Mouse (Mus musculus) intestine, embryonic 15.5 days (tissue): ENCODE measurements around the gene Fkbp5. TPM values are rescaled to one million over a fixed set of nuclear protein-coding genes. Genes with fewer than 3 reads are reported as not detected.
"Not testable (repeated sequence)": the region's sequence is repeated elsewhere in the genome, so short reads cannot be mapped to it uniquely, and the experiment has no call there.

Experiments used
- ATAC-seq: fragments of 200-750 bp; cut with Nextera tagmentation; 2 replicates; pipeline ENCODE4 v1.8.0; 2017; ENCODE audit warnings: moderate TSS enrichment, moderate library complexity
- H3K27ac ChIP-seq: fragments of 300-500 bp; sonication (generic); 2 replicates; pipeline ENCODE4 v1.5.1; 2015; ENCODE audit warnings: mild to moderate bottlenecking, inconsistent platforms
- H3K27me3 ChIP-seq: fragments of 300-500 bp; sonication (generic); replicated peaks from 2 replicates; pipeline ENCODE4 v1.6.1; 2015; ENCODE audit warnings: inconsistent platforms
- H3K36me3 ChIP-seq: fragments of 300-500 bp; sonication (generic); 2 replicates; pipeline ENCODE4 v1.6.1; 2015; ENCODE audit warnings: inconsistent platforms
- H3K4me1 ChIP-seq: fragments of 300-500 bp; sonication (generic); replicated peaks from 2 replicates; pipeline ENCODE4 v1.6.1; 2015; ENCODE audit warnings: inconsistent platforms
- H3K4me2 ChIP-seq: fragments of 300-500 bp; sonication (generic); replicated peaks from 2 replicates; pipeline ENCODE4 v1.6.1; 2015; ENCODE audit warnings: mild to moderate bottlenecking, inconsistent platforms
- H3K4me3 ChIP-seq: fragments of 300-500 bp; sonication (generic); replicated peaks from 2 replicates; pipeline ENCODE4 v1.5.1; 2015; ENCODE audit warnings: inconsistent platforms
- H3K9ac ChIP-seq: fragments of 300-500 bp; sonication (generic); 2 replicates; pipeline ENCODE4 v1.6.1; 2015; ENCODE audit warnings: inconsistent platforms
- H3K9me3 ChIP-seq: fragments of 300-500 bp; sonication (generic); 2 replicates; pipeline ENCODE4 v1.6.1; 2016; ENCODE audit warnings: inconsistent platforms
- WGBS: fragments of 180-500 bp; shearing (Covaris S2); methylation state at CpG from one replicate; pipeline ENCODE4 v1.1.7; 2015; 5-methylcytosine and 5-hydroxymethylcytosine counted together
- polyA plus RNA-seq: library from polyadenylated mRNA; unstranded; fragments of >200 nt; fragmentation: Nextera tagmentation; extraction: Ambion mirVana; gene quantifications from 2 replicates; pipeline ENCODE4 v1.2.1, GENCODE M21; 2015

Fkbp5 gene
- polyA plus RNA-seq, 1 experiment from 2014 or later, result 25.9 TPM

GRCm38 (mm10) chr17:28373821-28374220, 143.5 kb downstream of the Fkbp5 start:
- Histone ChIP-seq H3K4me2 (no peak overlapping the region), H3K9me3 (no peaks in the 10 kb centered on the region), H3K27ac (no peak overlapping the region), H3K4me1 (peaks cover 11% of the 10 kb centered on the region; the same call in 1 of the 2 replicates), H3K27me3 (peaks cover 19% of the 10 kb centered on the region; the same call in 1 of the 2 replicates), H3K9ac (no peak overlapping the region), H3K36me3 (no peaks in the 10 kb centered on the region), H3K4me3 (no peak overlapping the region)
- peak; percentile 48 for ATAC-seq
- 20% methylated on average over 10 of the region's 10 CpGs for WGBS

- Histone ChIP-seq H3K27me3 (peaks cover 19% of the 10 kb centered on the region; the same call in 1 of the 2 replicates), H3K4me2 (no peak overlapping the region), H3K4me1 (peaks cover 11% of the 10 kb centered on the region; the same call in 1 of the 2 replicates), H3K36me3 (no peaks in the 10 kb centered on the region), H3K4me3 (no peak overlapping the region), H3K9ac (no peak overlapping the region), H3K27ac (no peak overlapping the region), H3K9me3 (no peaks in the 10 kb centered on the region)
- ATAC-seq, result no peak
- WGBS, result 79% methylated on average over 1 of the region's 1 CpGs
Measured at GRCm38 (mm10) chr17:28371941-28372340, 145.4 kb downstream of the Fkbp5 start.

- no peak for ATAC-seq
- no peaks in the 10 kb centered on the region for H3K9me3 ChIP-seq
- H3K4me3 ChIP-seq, result no peak overlapping the region
- H3K9ac ChIP-seq, result no peak overlapping the region
- no peak overlapping the region for H3K4me2 ChIP-seq
- no peak overlapping the region for H3K27ac ChIP-seq
- WGBS, result 51% methylated on average over 2 of the region's 2 CpGs
- no peaks in the 10 kb centered on the region for H3K36me3 ChIP-seq
- H3K27me3 ChIP-seq, result peaks cover 17% of the 10 kb centered on the region; the same call in 1 of the 2 replicates
- H3K4me1 ChIP-seq, result peaks cover 11% of the 10 kb centered on the region; the same call in 1 of the 2 replicates
Measured at GRCm38 (mm10) chr17:28371286-28371685, 146.0 kb downstream of the Fkbp5 start.

DNA sequence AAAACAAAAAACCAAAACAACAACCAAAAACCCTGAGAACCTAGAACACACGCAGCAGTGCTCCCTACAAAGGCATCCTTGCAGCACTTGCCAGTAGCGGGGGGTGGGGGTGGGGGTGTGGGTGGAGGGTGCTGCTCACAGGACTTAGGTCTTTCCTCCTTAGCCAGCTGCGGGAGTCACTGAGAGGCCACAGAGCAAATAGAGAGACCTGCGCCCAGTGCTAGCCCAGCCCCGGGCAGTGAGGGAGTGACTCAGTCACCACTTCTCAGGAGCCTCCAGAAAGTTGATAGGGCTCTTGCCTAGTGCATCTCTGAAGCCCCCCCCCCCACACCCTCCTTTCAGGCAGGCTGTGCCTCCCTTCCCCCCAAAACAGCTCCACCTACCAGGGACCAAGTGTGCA, 148.3 kb downstream of the Fkbp5 start:
- WGBS, result 60% methylated on average over 5 of the region's 5 CpGs

DNA sequence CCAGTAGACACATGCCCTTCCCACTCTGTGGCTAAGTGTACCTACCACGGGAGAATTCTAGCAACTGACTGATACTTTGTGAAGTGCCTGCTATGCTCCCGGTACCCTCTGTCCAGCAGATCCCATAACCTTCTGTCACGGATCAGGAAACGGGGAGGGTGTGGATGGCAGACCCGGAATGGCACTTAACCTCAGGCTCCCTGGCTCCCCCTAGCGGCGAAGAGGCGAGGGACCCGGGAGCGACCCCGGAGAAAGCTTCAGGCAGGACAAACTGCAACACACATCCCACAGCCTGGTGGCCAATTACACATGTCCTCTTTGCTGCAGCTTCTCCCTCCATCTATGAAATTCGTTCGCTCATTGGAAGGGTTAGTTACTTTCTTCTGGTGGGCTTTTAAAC, 148.9 kb downstream of the Fkbp5 start:
- Histone ChIP-seq H3K4me3 (no peak overlapping the region), H3K4me2 (no peak overlapping the region), H3K9ac (no peak overlapping the region), H3K27ac (no peak overlapping the region), H3K27me3 (peaks cover 23% of the 10 kb centered on the region), H3K36me3 (no peaks in the 10 kb centered on the region), H3K4me1 (peaks cover 14% of the 10 kb centered on the region), H3K9me3 (no peaks in the 10 kb centered on the region)
- peak; percentile 64 for ATAC-seq
- WGBS, result 7% methylated on average over 13 of the region's 13 CpGs

More for the DNA sequence above, 148.3 kb downstream of the Fkbp5 start:
- Histone ChIP-seq H3K9me3 (no peaks in the 10 kb centered on the region), H3K9ac (no peak overlapping the region), H3K4me1 (peaks cover 8% of the 10 kb centered on the region), H3K4me2 (no peak overlapping the region), H3K4me3 (no peak overlapping the region), H3K27me3 (peaks cover 17% of the 10 kb centered on the region), H3K36me3 (no peaks in the 10 kb centered on the region), H3K27ac (no peak overlapping the region)
- no peak; the same call in 1 of the 2 replicates for ATAC-seq

DNA sequence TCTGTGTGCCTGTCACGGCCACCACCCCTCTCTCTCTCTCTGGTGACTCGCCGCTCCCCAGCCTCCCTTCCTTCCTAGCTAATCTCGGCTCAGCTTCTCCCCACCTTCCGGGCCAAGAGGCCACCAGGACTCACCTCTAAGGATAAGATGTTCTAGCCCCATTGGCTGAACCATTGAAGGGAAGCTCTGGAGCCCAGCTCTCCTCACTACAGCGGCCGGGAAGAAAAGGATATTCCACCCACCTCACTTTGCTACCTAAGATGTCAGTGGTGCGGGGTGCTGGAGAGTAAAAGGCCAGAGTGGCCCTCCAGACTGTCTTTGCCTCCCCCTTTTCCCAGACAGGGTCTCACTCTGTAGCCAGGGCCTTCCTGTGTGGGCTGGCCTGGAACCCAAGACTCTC, 152.2 kb downstream of the Fkbp5 start, which contains the start of gene Tulp1:
Gene Tulp1, minus strand, starts transcription at position 101 of the 400 bp plus-strand sequence.
- Histone ChIP-seq H3K9me3 (no peaks in the 10 kb centered on the region), H3K4me1 (peaks cover 22% of the 10 kb centered on the region), H3K4me2 (peak within 1 kb of the TSS; percentile 55), H3K36me3 (no peaks in the 10 kb centered on the region), H3K9ac (peak within 1 kb of the TSS; percentile 28; the same call in 1 of the 2 replicates), H3K27ac (no peak within 1 kb of the TSS), H3K4me3 (peak within 1 kb of the TSS; percentile 24), H3K27me3 (peaks cover 33% of the 10 kb centered on the region)
- ATAC-seq, result no peak; the same call in 1 of the 2 replicates
- WGBS, result 48% methylated on average over 8 of the region's 8 CpGs

GRCm38 (mm10) chr17:28363507-28363906, 153.8 kb downstream of the Fkbp5 start:
- no peaks in the 10 kb centered on the region for H3K36me3 ChIP-seq
- peak overlapping the region; percentile 62 for H3K4me2 ChIP-seq
- H3K27ac ChIP-seq, result no peak overlapping the region
- no peaks in the 10 kb centered on the region for H3K9me3 ChIP-seq
- H3K9ac ChIP-seq, result no peak overlapping the region
- peaks cover 36% of the 10 kb centered on the region for H3K27me3 ChIP-seq
- WGBS, result 46% methylated on average over 6 of the region's 6 CpGs
- H3K4me1 ChIP-seq, result peaks cover 22% of the 10 kb centered on the region
- H3K4me3 ChIP-seq, result no peak overlapping the region
- ATAC-seq, result no peak

GRCm38 (mm10) chr17:28362653-28363292, 154.6 kb downstream of the Fkbp5 start:
- H3K4me2 ChIP-seq, result peak overlapping the region; percentile 62
- no peaks in the 10 kb centered on the region for H3K36me3 ChIP-seq
- H3K9ac ChIP-seq, result peak overlapping the region; percentile 8; the same call in 1 of the 2 replicates
- peak overlapping the region; percentile 27 for H3K4me3 ChIP-seq
- 7% methylated on average over 25 of the region's 25 CpGs for WGBS
- no peak for ATAC-seq
- peaks cover 24% of the 10 kb centered on the region for H3K4me1 ChIP-seq
- no peaks in the 10 kb centered on the region for H3K9me3 ChIP-seq
- H3K27ac ChIP-seq, result no peak overlapping the region
- H3K27me3 ChIP-seq, result peaks cover 36% of the 10 kb centered on the region

DNA sequence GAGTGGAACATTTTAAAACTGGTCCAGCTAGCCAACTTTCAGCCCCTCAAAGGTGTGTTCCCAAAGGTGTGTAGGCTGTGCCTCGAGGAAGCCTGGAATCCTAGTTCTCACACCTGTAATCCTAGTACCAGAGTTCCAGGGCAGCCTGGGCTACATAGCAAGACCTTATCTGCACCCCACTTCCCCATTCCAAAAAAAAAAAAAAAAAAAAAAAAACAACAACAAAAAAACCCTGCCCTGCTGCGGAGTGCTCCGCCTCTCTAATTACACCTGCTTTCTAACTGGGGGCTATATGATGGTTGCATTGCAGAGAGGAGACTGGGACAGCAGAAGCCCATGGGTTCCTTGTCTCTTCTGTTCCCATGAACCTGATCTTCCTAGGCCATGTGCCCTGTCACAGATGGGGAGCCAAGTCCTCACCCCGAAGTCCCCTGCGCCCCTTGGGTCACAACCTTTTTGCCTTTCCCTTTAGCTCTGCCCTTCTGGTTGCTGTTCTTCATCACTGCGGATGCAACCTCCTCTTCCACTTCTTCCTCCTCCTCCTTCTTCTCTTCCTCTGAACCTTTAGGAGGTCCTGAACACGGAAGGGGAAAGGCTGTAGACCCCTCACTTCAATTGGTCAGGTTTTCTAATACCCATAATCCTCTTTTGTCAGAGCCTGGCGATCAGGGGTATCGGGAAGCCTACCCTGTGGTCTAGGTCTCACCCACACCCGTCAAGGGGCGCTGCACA, 155.2 kb downstream of the Fkbp5 start:
- ATAC-seq, result no peak
- Histone ChIP-seq H3K9ac (no peak overlapping the region), H3K4me3 (peak overlapping the region; percentile 27)

DNA sequence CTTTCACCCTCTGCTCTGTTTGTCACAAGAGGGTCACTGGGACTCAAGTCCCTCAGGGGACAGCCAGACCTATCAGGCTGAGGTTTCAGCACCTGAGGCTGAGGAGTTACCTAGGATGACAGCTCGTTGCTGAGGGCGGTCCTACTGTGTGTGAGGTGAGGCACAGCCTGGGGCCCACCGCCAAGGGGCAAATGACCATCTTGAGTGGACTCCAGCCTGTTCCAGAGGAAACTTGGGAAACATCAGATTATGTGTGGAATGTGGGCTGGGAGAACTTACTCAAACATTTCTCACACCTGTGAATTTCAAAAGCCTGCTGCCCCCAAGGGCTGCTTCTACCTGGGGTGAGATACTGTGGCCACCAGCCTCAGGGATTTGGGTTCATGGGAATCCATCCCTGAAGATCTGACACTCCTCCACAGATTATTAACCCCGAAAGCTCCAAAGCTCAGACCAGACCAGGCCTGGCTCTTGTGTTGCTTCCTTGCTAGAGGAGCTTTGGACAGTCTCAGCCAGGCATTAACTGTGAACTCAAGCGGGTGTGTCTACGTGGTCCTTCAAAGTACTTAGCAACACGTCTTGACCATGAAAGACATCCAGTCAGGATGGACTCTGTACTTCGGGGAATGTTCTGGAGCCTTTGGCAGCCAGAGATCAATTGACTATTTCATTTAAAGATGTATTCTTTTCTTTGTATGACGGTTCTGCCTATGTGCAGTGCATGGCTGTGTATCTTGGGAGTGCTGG, 156.6 kb downstream of the Fkbp5 start:
- Histone ChIP-seq H3K27me3 (peaks cover 33% of the 10 kb centered on the region), H3K36me3 (no peaks in the 10 kb centered on the region), H3K4me1 (peaks cover 24% of the 10 kb centered on the region), H3K9me3 (no peaks in the 10 kb centered on the region), H3K9ac (no peak overlapping the region), H3K4me3 (no peak overlapping the region), H3K27ac (no peak overlapping the region), H3K4me2 (no peak overlapping the region)
- no peak for ATAC-seq
- 75% methylated on average over 9 of the region's 9 CpGs for WGBS

More for the DNA sequence above, 155.2 kb downstream of the Fkbp5 start:
- no peak overlapping the region for H3K27ac ChIP-seq
- no peaks in the 10 kb centered on the region for H3K36me3 ChIP-seq
- peak overlapping the region; percentile 62 for H3K4me2 ChIP-seq
- peaks cover 36% of the 10 kb centered on the region for H3K27me3 ChIP-seq
- 40% methylated on average over 11 of the region's 11 CpGs for WGBS
- H3K9me3 ChIP-seq, result no peaks in the 10 kb centered on the region
- H3K4me1 ChIP-seq, result peaks cover 24% of the 10 kb centered on the region

DNA sequence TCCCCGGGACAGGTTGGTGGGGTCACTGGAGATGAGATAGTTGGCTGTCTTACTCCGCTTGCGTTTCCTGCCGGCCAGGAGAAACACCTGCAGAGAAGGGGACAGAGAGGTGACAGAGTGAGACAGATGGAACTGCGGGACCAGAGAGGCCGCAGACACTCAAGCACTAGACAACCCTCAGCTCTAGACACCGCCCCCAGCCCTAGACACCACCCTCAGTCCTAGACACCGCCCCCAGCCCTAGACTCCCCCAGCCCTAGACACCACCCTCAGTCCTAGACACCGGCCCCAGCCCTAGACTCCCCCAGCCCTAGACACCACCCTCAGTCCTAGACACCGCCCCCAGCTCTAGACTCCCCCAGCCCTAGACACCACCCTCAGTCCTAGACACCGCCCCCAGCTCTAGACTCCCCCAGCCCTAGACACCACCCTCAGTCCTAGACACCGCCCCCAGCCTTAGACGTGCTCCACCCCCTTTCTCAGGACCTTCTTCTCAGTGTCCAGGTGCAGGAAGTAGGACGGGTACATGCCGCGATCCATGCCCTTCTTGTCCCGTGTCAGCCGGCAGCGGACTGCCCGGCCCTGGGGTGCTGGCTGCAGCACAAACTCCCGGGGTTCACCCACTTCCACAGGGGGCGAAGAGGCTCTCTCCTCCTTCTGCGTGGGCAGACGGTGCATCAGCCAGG, 158.6 kb downstream of the Fkbp5 start:
- 0 out of 2 replicates have a peak, but pooled peaks have one; percentile 25 for ATAC-seq
- H3K36me3 ChIP-seq, H3K27ac ChIP-seq, H3K4me3 ChIP-seq, H3K9me3 ChIP-seq: not testable (repeated sequence)
- Histone ChIP-seq H3K27me3 (peaks cover 16% of the 10 kb centered on the region), H3K4me1 (peaks cover 13% of the 10 kb centered on the region), H3K4me2 (peak overlapping the region; percentile 24), H3K9ac (peak overlapping the region; percentile 5; the same call in 1 of the 2 replicates)
- 22% methylated on average over 23 of the region's 24 CpGs for WGBS
